Comparison of ENCODE assay signal across 23 mouse cellular contexts in genomic region chr4:136887714-136888113, GRCm38 (mm10). TPM values are rescaled to one million over a fixed set of nuclear protein-coding genes. Genes with fewer than 3 reads are reported as not detected.
"Had no signal": no experiment of that assay in that cellular context is flagged by ENCODE, and none has a peak within 500 bp of the region (broad histone marks: within the 10 kb centered on the region; RNA-seq: fewer than 3 reads in every experiment).

No protein-coding gene starts in this region.

- H3K27me3 ChIP-seq: stomach, embryonic 15.5 days had no signal

- H3K9me3 ChIP-seq: liver, embryonic 15.5 days; lung, embryonic 15.5 days; midbrain, embryonic 10.5 days; midbrain, embryonic 12.5 days; neural tube, embryonic 13.5 days; neural tube, embryonic 15.5 days; stomach, embryonic 15.5 days had no signal

- H3K27ac ChIP-seq: liver, embryonic 15.5 days; lung, embryonic 15.5 days; midbrain, embryonic 10.5 days; neural tube, embryonic 13.5 days; neural tube, embryonic 15.5 days; stomach, embryonic 15.5 days had no signal

- H3K4me1 ChIP-seq: liver, embryonic 15.5 days; lung, embryonic 15.5 days; stomach, embryonic 15.5 days had no signal

- H3K36me3 ChIP-seq: liver, embryonic 15.5 days; lung, embryonic 15.5 days; midbrain, embryonic 10.5 days; midbrain, embryonic 12.5 days; neural tube, embryonic 13.5 days; neural tube, embryonic 15.5 days; stomach, embryonic 15.5 days had no signal

- DNase-seq: liver, postnatal 0 days; lung, adult 2 months; lung, postnatal 14 days; lung, postnatal 36 days; midbrain, embryonic 14.5 days; retina, postnatal 1 day; right cerebral cortex, adult 18-20 months; right cerebral cortex, postnatal 25 days; right cerebral cortex, postnatal 4 days; thymus, adult 18-20 months; thymus, postnatal 25 days; thymus, postnatal 4 days had no signal

- H3K4me3 ChIP-seq: liver, embryonic 15.5 days; lung, embryonic 15.5 days; midbrain, embryonic 10.5 days; midbrain, embryonic 12.5 days; myocyte; neural tube, embryonic 13.5 days; neural tube, embryonic 15.5 days; stomach, embryonic 15.5 days had no signal

- ATAC-seq: liver, postnatal 0 days; lung, postnatal 0 days; midbrain, embryonic 16.5 days had no signal

RNA-seq across cellular contexts. Expression of gene C1qb, which starts 1.7 kb away (rescaled TPM):
- total RNA-seq: megakaryocyte-erythroid progenitor cell, adult 5-6 weeks had no signal
- polyA plus RNA-seq: myocyte had no signal

RNA-seq across cellular contexts. Expression of gene C1qc, which starts 5.2 kb away (rescaled TPM):
- total RNA-seq: megakaryocyte-erythroid progenitor cell, adult 5-6 weeks had no signal
- polyA plus RNA-seq: myocyte had no signal

RNA-seq across cellular contexts. Expression of gene C1qa, which starts 10.9 kb away (rescaled TPM):
- total RNA-seq: megakaryocyte-erythroid progenitor cell, adult 5-6 weeks had no signal
- polyA plus RNA-seq: myocyte had no signal
